Mouse (Mus musculus) layer of hippocampus, adult 8-10 months (tissue): ENCODE measurements around the gene Zfyve28. TPM values are rescaled to one million over a fixed set of nuclear protein-coding genes. Genes with fewer than 3 reads are reported as not detected.
A peak's percentile ranks its signal among the peaks of the same experiment; 100 is the strongest.

Source experiments
- DNase-seq, 2 experiments: peaks; one replicate each; pipeline ENCODE4 v3.0.0; 2022; ENCODE audit warnings: low spot score in 2 of 2
- total RNA-seq, 4 experiments: library from RNA; stranded (reverse); gene quantifications; 2 replicates each; pipeline ENCODE4 v1.2.4; 2022

The Zfyve28 gene
- total RNA-seq, 4 experiments from 2014 or later, result 32.5 to 37.0 (median 33.5) TPM

- peak in 1 of 2 experiments; percentile 20 for DNase-seq
Measured at GRCm38 (mm10) chr5:34183156-34183880, 104.9 kb downstream of the Zfyve28 start.

GRCm38 (mm10) chr5:34182486-34182885 is 105.8 kb downstream of the Zfyve28 start:
- peak in 1 of 2 experiments; percentile 10 for DNase-seq

GRCm38 (mm10) chr5:34177821-34178220 is 110.4 kb downstream of the Zfyve28 start:
- DNase-seq, result peak in 1 of 2 experiments; percentile 2

- DNase-seq, result peak in 1 of 2 experiments; percentile 18
Measured at GRCm38 (mm10) chr5:34177091-34177490, 111.2 kb downstream of the Zfyve28 start.

GRCm38 (mm10) chr5:34176691-34177090 is 111.6 kb downstream of the Zfyve28 start:
- DNase-seq, result no peak

- DNase-seq, result peak in 1 of 2 experiments; percentile 2
Measured at GRCm38 (mm10) chr5:34175403-34175694, 112.9 kb downstream of the Zfyve28 start.

- DNase-seq, result peak in 1 of 2 experiments; percentile 2
Measured at GRCm38 (mm10) chr5:34174550-34175402, 113.5 kb downstream of the Zfyve28 start.

GRCm38 (mm10) chr5:34174021-34174420 is 114.2 kb downstream of the Zfyve28 start:
- peak in 1 of 2 experiments; percentile 2 for DNase-seq

- DNase-seq, result peak in 1 of 2 experiments; percentile 29
Measured at GRCm38 (mm10) chr5:34170726-34171125, 117.5 kb downstream of the Zfyve28 start.

- DNase-seq, result no peak
Measured at GRCm38 (mm10) chr5:34169954-34170353, 118.3 kb downstream of the Zfyve28 start.

GRCm38 (mm10) chr5:34168950-34169891 is 119.0 kb downstream of the Zfyve28 start, which contains the start of the genes Poln and Haus3:
TSS of gene Poln (minus strand) at chr5:34169448.
TSS of gene Haus3 (minus strand) at chr5:34169527.
- DNase-seq, result peak; percentile 97 to 98

- no peak for DNase-seq
Measured at GRCm38 (mm10) chr5:34167857-34168256, 120.4 kb downstream of the Zfyve28 start.

- DNase-seq, result no peak
Measured at GRCm38 (mm10) chr5:34165793-34166192, 122.5 kb downstream of the Zfyve28 start.

- no peak for DNase-seq
Measured at GRCm38 (mm10) chr5:34148476-34148875, 139.8 kb downstream of the Zfyve28 start.

- DNase-seq, result no peak
Measured at GRCm38 (mm10) chr5:34147554-34147953, 140.7 kb downstream of the Zfyve28 start.

Other genes starting within 250 kb of the Zfyve28 start
- 1 to 10 TPM in 3 of 4 experiments, under 1 TPM in 1; 0.73 to 1.3 (median 1.1) TPM for gene Poln, start 119.0 kb downstream of the Zfyve28 start, total RNA-seq
- gene Haus3, start 118.9 kb downstream of the Zfyve28 start, total RNA-seq, result 10 to 100 TPM in 1 of 4 experiments, 1 to 10 TPM in 3; 6.0 to 11.1 (median 6.8) TPM
- gene Mxd4, start 100.7 kb downstream of the Zfyve28 start, total RNA-seq, result 10 to 100 TPM; 72.5 to 84.4 (median 76.7) TPM
- under 1 TPM; 0.52 to 0.85 (median 0.74) TPM for gene Cfap99, start 151 bp upstream of the Zfyve28 start, total RNA-seq
- 10 to 100 TPM; 82.2 to 87.7 (median 84.1) TPM for gene Rnf4, start 47.8 kb upstream of the Zfyve28 start, total RNA-seq
- 10 to 100 TPM; 41.6 to 48.2 (median 45.0) TPM for gene Fam193a, start 81.5 kb upstream of the Zfyve28 start, total RNA-seq
- 10 to 100 TPM; 27.2 to 36.7 (median 33.1) TPM for gene Tnip2, start 225.5 kb upstream of the Zfyve28 start, total RNA-seq
- 10 to 100 TPM in 2 of 4 experiments, 1 to 10 TPM in 2; 3.8 to 13.5 (median 8.5) TPM for gene Sh3bp2, start 237.4 kb upstream of the Zfyve28 start, total RNA-seq